9 mouse cellular contexts compared by ENCODE assay signal in genomic region chr2:34982906-34983698, GRCm38 (mm10). TPM values are rescaled to one million over a fixed set of nuclear protein-coding genes. Genes with fewer than 3 reads are reported as not detected.
DNase-seq lines count a peak whose midpoint lies in the region; ATAC-seq and TF ChIP-seq lines count a peak whose summit lies in the region.
"Had no signal": no experiment of that assay in that cellular context is flagged by ENCODE, and none has a peak within 500 bp of the region (broad histone marks: within the 10 kb centered on the region; RNA-seq: fewer than 3 reads in every experiment).

No protein-coding gene starts in this region.

- WGBS in hindbrain, embryonic 12.5 days = 60% methylated on average over 11 of the region's 11 CpGs
- WGBS in hindbrain, embryonic 14.5 days = 75% methylated on average over 11 of the region's 11 CpGs
- WGBS in limb, embryonic 14.5 days = 30% methylated on average over 11 of the region's 11 CpGs

- no peak for DNase-seq in hindbrain, embryonic 14.5 days (ENCODE audit: low spot score)
- DNase-seq in embryo, embryonic 10.5 days (ENCODE audit: low spot score) = peak; percentile 53
- DNase-seq in heart, postnatal 10 days = peak; percentile 50
- peak; percentile 58 for DNase-seq in limb, embryonic 14.5 days (ENCODE audit: low spot score)
- no peak for DNase-seq in cerebellum, postnatal 36 days
- DNase-seq in spleen, postnatal 10 days (ENCODE audit: low spot score in 2 of 2) = no peak
- DNase-seq in MN1 (ENCODE audit: low spot score) = no peak

- TF ChIP-seq POLR2A in limb, embryonic 14.5 days (IDR thresholded peaks at IDR 0.05; ENCODE audit: borderline replicate concordance, extremely low read depth, insufficient read depth, insufficient read length) = no peak

- H3K4me3 ChIP-seq in hindbrain, embryonic 12.5 days = no peak overlapping the region
- H3K4me3 ChIP-seq in hindbrain, embryonic 14.5 days (replicated peaks; ENCODE audit: low read length) = no peak overlapping the region
- H3K4me3 ChIP-seq in limb, embryonic 14.5 days (replicated peaks; ENCODE audit: low read length) = no peak overlapping the region

- H3K36me3 ChIP-seq in hindbrain, embryonic 12.5 days = no peaks in the 10 kb centered on the region
- no peaks in the 10 kb centered on the region for H3K36me3 ChIP-seq in hindbrain, embryonic 14.5 days (replicated peaks; ENCODE audit: control insufficient read depth, insufficient read depth)
- H3K36me3 ChIP-seq in limb, embryonic 14.5 days (ENCODE audit: control insufficient read depth, insufficient read depth, low read length) = no peaks in the 10 kb centered on the region

- no peak overlapping the region for H3K9ac ChIP-seq in hindbrain, embryonic 12.5 days
- no peak overlapping the region for H3K9ac ChIP-seq in hindbrain, embryonic 14.5 days
- no peak overlapping the region for H3K9ac ChIP-seq in limb, embryonic 14.5 days (ENCODE audit: low read depth, low read length, severe bottlenecking)

- peak overlapping the region; percentile 44; the same call in 1 of the 2 replicates for H3K27ac ChIP-seq in hindbrain, embryonic 12.5 days
- no peak overlapping the region for H3K27ac ChIP-seq in hindbrain, embryonic 14.5 days
- peak overlapping the region; percentile 63 for H3K27ac ChIP-seq in limb, embryonic 14.5 days (replicated peaks; ENCODE audit: low read depth, low read length)

- peaks cover 14% of the 10 kb centered on the region for H3K4me1 ChIP-seq in hindbrain, embryonic 12.5 days
- peaks cover 16% of the 10 kb centered on the region for H3K4me1 ChIP-seq in hindbrain, embryonic 14.5 days (replicated peaks; ENCODE audit: control insufficient read depth, insufficient read depth, low read length)
- H3K4me1 ChIP-seq in limb, embryonic 14.5 days (ENCODE audit: control insufficient read depth, insufficient read depth, low read length) = peaks cover 25% of the 10 kb centered on the region

- no peaks in the 10 kb centered on the region for H3K27me3 ChIP-seq in hindbrain, embryonic 12.5 days
- H3K27me3 ChIP-seq in hindbrain, embryonic 14.5 days (ENCODE audit: control insufficient read depth, insufficient read depth, low read length) = no peaks in the 10 kb centered on the region
- no peaks in the 10 kb centered on the region for H3K27me3 ChIP-seq in limb, embryonic 14.5 days (ENCODE audit: control insufficient read depth, insufficient read depth, low read length)

- H3K4me2 ChIP-seq in hindbrain, embryonic 12.5 days (replicated peaks) = no peak overlapping the region
- no peak overlapping the region for H3K4me2 ChIP-seq in hindbrain, embryonic 14.5 days (replicated peaks)
- no peak overlapping the region for H3K4me2 ChIP-seq in limb, embryonic 14.5 days (replicated peaks; ENCODE audit: low read depth, low read length, severe bottlenecking)

- intact Hi-C loops in heart, postnatal 10 days (cut with DNase I) = no loop called here

- no peak for ATAC-seq in hindbrain, embryonic 12.5 days (ENCODE audit: low FRiP score)
- ATAC-seq in hindbrain, embryonic 14.5 days (ENCODE audit: low FRiP score) = no peak
- ATAC-seq in limb, embryonic 14.5 days (ENCODE audit: low FRiP score, low read depth) = peak; percentile 84
- ATAC-seq: lung, postnatal 0 days had no signal

- H3K9me3 ChIP-seq in hindbrain, embryonic 12.5 days (replicated peaks) = no peaks in the 10 kb centered on the region
- H3K9me3 ChIP-seq in hindbrain, embryonic 14.5 days (ENCODE audit: control insufficient read depth, low read length) = no peaks in the 10 kb centered on the region
- H3K9me3 ChIP-seq in limb, embryonic 14.5 days (ENCODE audit: control insufficient read depth, low read length) = no peaks in the 10 kb centered on the region

RNA-seq across cellular contexts. Expression of gene Traf1, which starts 21.5 kb away (rescaled TPM):
- polyA plus RNA-seq in hindbrain, embryonic 12.5 days (2016; fragmentation: Nextera tagmentation; extraction: Ambion mirVana) = 1.1 and 2.3 TPM in 2 replicates
- 1.2 and 2.0 TPM in 2 replicates for polyA plus RNA-seq in hindbrain, embryonic 14.5 days (2014; fragmentation: Nextera tagmentation; extraction: Ambion mirVana)
- total RNA-seq in heart, postnatal 10 days (2021) = 1 to 10 TPM; 1.3 to 1.8 TPM
- polyA plus RNA-seq in limb, embryonic 14.5 days (2012; rRNA removed) = 5.1 and 7.0 TPM in 2 replicates
- 4.0 and 4.9 TPM in 2 replicates for polyA plus RNA-seq in limb, embryonic 14.5 days (2014; fragmentation: Nextera tagmentation; extraction: Ambion mirVana)

Comparison
In these comparisons a context has a peak if more than half of its experiments do, and no peak if none do; other contexts are left out.
1. DNase-seq: peak in embryo, embryonic 10.5 days (single experiment), heart, postnatal 10 days (2 of 2) and limb, embryonic 14.5 days (single experiment); none in hindbrain, embryonic 14.5 days (single experiment), cerebellum, postnatal 36 days (0 of 2), spleen, postnatal 10 days (0 of 2) and MN1 (single experiment).